Mouse (Mus musculus) adrenal gland, postnatal 36 days (tissue): ENCODE results near the gene Paqr8. TPM values are rescaled to one million over a fixed set of nuclear protein-coding genes. Genes with fewer than 3 reads are reported as not detected.

ENCODE experiments used
- DNase-seq, 2 experiments: peaks; one replicate each; pipeline ENCODE4 v3.0.0; 2021; ENCODE audit warnings: mixed read lengths in 1 of 2
- long read RNA-seq, 2 experiments: library from polyadenylated mRNA; stranded (forward); transcript quantifications; one replicate each; pipeline ENCODE4 v2.0.0; 2021; ENCODE audit warnings: borderline sequencing depth in 2 of 2
- total RNA-seq, 2 experiments: library from RNA; stranded (reverse); gene quantifications; 2 replicates each; pipeline ENCODE4 v1.2.3; 2021

Gene Paqr8
- total RNA-seq = 10 to 100 TPM; 45.1 to 62.9 TPM
- long read RNA-seq, experiment 1, full-length matches to known transcripts = 7 of 15 reads
- long read RNA-seq, experiment 1, partial matches to known transcripts = 2 of 15 reads
- long read RNA-seq, experiment 1, other reads (novel, unspliced or antisense) = 6 of 15 reads
- long read RNA-seq, experiment 2, full-length matches to known transcripts = 2 of 7 reads
- long read RNA-seq, experiment 2, partial matches to known transcripts = 0 of 7 reads
- long read RNA-seq, experiment 2, other reads (novel, unspliced or antisense) = 5 of 7 reads

DNA sequence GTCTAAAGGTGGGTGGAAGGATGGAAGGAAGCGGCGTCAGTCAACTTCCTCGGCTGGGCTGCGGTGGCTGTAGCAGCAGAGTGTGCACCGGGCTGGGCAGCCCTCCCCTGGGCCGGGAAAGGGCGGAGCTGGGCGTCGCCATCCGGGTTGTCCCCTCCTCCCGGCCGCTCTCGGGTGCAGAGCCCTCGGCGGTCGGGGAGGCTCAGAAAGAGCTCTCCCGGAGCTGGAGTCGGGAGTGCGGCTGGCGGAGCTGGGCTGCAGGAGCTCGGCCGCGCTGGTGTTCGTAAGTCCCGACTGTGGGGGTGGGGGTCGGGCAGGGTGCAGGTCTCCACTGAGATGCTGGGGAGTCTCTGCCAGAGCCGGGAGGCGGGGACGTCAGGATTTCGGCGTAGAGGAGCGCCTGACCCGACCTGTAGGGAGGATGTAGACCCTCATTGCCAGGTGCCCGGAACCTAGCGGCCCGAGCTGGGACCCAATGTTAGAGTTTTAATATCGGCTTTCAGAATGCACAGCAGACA lies at the start of gene Paqr8:
Gene Paqr8, plus strand, starts transcription at position 203 of the 518 bp plus-strand sequence.
- DNase-seq = peak; percentile 96 to 97

DNA sequence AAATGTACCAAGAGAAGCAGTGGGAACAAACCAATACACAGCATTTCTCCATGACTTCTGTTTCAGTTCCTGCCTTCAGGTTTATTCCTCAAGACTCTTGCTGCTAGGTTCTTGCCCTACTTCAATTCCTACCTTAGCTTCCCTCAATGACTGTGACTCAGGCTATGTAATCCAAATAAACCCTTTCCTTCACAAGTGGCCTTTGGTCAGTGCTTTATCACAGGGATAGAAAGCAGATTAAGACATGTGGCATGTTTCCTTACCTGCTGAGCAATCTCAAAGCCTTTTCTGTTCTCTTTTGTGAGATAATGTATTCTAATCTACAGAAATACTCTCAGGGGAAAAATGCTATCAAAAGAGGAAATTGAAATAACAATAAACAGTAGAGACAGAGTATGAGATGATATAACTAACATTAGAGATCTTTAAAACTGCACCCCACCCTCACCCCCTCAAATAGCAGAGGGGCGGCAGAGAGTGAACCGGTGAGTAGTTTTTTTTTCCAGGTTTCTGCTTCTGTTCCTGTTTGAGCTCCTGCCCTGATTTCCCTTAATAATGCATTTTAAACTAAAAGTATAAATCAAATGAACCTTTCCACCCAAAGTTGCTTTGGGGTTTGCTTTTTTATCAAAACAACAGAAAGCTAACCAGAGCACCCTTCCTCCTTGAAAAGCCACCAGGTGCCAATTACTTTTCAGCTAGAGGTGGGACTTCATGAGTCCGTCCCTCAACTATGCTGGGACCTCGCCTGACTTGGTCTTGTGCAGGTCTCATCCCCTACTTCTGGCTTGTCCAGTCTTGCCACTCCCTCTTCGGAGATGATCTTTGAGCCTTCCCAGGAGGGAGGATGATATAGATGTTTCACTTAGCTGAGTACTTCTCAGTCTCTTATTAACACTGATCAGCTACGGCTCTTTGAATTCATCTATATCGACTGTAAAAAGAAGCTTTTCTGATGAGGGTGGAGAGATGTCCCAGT lies 33.2 kb upstream of the Paqr8 start:
- no peak for DNase-seq

DNA sequence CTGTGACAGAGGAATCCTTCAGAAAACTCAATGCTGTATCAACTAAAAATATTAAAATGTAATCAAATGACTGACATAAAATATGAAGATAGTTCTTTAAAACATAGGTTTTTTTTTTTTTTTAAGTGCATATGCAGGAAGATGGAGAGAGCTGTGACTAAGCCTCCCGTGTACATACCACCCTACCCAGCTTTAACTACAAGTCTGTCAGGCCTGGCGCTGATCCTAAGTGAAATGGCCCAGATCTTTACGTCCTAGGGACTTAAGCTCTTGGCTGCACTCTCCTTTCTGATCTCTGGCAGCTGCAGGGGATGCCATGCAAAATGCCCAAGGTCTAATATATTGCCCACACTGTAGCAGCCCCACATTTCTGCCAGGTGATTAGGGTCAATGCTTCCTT lies 29.6 kb upstream of the Paqr8 start:
- no peak for DNase-seq

DNA sequence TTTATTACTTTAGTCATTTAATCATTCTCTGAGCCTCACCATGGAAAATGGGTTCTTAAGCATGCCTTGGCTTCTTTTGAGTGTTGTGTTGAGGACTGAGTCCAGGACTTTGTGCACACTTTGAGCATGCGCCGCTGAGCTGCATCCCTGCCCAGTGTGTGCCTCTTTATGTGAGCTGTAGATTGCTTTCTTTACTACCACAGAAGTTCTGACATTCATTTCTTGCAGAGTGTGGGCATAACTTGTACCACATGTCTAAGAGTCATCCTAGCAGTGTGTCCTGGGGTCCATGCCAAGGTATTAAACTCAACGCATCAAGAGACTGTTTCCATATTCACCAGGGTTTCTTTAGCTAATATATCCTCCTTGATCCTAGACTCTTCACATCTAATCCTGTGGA lies 28.5 kb upstream of the Paqr8 start:
- DNase-seq = no peak

DNA sequence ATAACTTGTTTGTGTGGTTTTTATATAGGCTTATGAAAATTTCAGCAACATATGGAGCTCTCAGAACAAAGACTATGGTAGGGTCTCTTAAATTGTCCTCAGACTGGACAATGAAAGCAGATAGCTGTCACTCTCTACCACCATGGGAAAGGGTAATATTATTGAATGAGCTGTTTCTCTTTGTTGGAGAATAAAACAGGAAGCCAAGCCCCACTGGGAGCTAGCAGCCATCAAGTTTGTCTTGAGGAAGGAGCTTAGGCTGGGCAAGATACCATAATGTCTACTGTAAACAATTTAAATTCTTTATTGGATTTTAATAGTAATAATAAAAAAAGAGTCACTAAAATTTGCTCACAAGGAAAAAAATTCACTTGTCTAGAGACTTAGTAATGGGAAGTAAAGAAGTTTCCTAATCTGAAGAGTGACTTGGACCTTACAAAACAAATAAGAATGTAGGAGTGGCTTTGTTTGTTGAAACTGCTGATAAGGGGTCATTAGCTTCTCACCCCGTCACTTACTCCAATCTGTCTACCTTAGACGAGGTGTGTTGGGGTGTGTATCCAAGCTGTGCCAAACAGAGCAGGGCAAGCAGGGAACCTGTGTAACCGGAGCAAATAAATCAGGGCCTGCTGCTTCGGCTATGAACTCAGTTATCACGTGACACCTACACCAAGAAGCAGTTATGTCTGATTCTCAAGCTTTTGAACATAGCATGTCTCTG lies 26.8 kb upstream of the Paqr8 start:
- no peak for DNase-seq

DNA sequence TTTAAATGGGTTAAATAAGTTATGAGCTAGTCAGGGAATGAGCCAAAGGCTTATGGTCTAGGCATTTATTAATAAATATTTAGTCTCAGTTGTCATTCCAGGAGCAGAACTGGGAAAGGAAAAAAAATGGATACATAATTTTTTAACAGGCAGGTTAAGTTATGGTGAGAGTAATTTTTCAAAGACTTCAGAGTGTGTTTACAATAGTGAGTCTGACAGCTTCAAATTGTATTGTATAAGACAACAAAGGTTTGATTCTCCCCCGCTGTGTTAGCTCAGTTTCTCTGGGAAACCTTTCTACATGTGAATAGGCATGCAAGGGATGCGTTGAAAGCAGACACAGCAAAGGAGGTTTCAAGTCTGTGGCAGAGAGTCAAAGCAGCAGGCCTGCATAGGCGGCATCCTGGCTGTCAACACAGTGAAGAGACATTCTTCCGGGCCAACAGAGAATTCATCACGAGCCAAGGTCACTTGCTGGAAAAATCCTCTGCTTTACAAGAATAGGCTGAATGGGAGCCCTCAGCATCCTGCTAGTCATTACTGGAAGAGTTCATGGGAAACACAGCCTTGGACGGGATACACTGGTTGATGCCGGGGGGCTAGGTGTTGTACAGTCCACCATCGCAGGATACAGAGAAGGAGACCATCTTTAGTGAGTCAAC lies 23.0 kb upstream of the Paqr8 start:
- DNase-seq = peak; percentile 34 to 61

DNA sequence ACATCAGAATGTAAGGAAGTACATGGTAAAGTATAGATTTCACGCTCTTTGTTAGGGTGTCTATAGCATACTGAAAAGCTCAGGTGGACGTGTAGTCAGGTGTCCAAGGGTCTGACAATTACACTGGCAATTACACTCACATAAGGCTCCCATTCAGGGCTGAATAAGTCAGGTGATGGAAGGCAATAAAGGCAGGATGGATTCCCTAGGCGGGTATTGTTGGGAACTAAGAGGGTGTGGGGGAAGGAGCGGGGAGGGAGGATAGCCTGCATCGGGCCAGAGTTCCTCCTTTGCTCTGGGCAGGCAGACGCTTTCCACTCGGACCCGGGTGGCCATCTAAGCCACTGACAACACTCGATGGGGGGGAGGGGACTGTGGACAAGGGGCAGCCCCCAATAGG lies 22.4 kb upstream of the Paqr8 start:
- DNase-seq = no peak

DNA sequence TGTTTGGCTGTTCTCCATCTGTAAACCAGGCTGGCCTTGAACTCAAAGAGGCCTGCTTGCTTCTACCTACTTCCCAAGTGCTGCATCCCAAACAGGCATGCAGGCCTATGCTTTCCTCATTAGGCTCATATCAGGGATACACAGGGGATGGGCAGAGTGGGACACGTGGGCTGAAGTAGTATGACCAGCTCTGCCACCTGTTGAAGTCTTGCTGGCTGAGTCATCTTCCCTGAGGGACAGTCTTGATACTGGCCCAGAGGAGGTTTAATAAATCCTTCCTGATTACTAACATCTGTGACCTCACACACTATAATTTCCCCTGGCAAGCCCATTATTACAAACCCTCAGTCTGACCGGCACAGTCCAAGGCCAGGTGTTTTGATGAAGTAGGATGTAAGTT lies 19.5 kb upstream of the Paqr8 start:
- DNase-seq = peak in 1 of 2 experiments; percentile 19

DNA sequence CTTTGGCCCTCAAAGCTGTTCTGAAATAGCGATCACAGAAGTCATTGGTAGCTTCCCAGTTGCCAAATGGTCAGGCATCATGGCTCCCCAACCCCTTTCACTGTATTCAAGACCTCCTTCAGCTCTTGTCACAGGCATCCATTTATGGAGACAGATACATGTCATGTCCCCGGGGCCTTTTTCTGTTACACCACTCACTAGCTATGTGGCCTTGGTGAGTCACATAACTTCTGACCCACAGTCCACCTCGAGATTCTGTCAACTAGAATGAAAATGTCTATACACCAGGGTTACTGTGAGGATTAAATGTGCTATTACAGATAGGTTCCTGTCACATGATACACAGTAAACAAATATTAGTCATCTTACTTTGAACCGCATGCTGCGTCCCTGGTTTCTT lies 17.9 kb upstream of the Paqr8 start:
- DNase-seq = peak; percentile 47 to 48

DNA sequence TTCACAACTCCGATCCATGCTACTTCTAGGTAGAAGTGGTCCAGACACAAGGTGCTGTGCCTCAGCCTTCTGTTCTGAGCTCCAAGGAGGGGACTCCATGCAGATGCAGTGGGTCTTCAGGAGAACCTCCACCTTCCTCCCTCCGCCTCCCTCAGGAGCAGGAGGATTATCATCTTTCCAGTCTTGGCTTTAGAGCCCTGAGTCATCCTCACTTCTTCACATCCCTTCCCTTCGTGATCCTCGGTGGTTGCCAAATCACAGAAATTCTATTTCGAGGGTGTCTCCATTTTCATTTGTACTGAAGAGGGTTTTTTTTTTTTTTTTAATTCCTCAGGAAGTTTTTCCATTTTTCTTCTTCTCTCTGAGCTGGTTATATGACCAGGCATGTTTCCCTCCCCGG lies 16.3 kb upstream of the Paqr8 start:
- DNase-seq = no peak

DNA sequence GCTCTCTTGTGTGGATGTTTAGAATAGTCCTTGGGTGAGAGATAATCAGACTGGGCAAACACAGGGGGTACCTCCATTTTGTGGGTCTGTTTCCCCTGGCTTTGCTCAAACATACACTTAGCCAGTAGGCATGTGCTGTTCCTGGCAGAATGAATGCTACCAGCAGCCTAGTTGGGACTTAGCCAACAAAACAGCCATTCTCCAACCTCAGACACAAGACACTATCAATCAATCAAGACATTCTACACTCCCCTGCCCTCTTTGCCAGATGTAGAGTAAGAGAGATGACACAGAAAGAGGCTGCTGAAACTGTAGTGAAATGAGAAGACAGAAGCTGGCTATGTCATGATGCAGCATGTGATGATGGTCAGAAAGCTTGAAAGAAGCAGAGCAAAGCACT lies 13.1 kb upstream of the Paqr8 start:
- DNase-seq = no peak

DNA sequence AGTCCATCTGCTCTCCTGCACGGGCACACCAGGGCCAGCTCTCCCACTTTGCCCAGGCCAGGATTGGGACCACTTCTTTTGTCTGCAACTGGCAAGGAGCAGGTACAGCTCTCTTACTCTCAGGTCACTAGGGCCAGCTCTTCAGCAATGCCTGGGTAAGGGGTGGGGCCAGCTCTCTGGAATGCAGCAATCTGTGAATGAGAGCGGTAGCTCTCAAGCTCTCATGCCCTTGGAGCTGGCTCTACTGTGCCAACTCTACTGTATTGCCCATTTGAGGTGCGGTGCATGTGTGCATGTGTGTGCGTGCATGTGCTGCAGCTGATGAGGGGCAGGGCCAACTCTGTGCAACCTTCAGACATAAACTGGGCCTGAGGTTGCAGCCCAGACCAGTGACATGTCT lies 11.0 kb upstream of the Paqr8 start:
- no peak for DNase-seq

DNA sequence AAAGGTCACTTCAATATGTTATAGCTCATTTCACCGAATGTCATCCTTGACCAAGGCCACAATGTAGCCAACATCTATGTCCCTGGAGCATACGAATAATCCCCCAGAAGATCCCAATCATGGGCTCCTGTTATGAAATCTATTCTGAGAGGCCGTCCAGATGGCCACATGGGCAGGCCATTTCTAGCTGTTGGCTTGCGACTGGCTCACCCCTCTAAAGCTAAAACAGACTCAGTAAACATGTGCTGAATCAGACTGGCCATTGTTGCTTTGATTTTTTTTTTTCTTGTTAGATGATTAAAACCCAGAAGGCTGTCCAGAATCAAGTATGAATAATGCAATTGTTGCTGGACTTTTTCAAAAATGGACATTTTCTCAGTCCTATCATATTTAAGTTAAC lies 7.3 kb upstream of the Paqr8 start:
- DNase-seq = no peak

DNA sequence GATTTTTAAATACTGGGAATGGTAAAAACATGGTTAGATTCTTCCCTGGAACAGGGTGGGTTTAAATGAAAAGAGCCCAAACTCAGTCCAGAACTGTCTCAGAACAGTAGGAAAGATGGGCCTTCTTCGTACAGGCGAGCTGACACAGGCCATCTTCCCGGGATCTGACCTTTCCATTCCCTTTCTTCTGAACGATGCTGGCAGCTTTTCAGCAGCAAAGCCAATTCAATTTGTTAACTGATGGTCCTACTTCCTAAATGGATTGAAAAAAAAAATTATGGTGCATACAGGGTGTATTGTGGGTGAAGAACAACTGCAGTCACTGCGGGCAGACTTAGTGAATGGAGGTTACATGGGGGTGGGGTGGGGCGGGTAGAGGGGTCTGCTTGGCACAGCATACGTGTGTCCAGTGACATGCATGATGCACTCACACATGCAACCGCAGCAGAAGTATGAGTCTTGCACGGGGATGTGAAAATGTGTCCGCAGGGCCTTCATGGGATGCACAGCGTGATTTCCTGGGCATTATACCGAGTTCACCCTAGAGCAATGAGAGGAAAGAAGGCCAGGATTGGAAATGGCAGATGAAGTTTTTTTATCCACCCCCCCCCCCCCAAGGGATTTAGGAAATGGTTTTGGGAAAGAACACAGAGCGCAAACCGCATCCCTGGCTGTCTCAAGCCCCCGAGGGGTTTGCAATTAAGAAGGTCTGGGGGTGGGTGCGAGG lies 566 bp upstream of the Paqr8 start:
- peak in 1 of 2 experiments; percentile 45 for DNase-seq

DNA sequence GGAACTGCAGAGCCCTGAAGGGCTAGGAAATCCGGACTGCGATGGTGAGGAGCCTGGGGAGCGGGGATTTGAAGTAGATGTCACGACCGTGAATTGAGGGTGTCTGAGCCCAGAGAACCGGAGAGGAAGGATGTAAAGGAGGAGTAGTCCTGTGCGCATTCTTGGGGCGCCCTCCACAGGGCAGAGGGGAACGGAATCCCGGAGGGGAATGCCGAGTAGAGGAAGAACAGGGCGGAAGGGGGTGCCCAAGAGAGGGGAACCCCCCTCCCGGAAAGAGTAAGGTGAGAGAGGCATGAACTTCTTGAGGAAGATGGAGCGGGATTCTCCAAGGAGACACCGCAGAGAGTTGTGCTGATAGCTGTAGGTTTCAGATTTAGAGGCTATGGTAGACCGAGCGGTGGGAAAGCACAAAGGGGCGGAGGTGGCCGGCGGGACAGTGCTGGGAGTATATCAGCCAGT lies 564 bp downstream of the Paqr8 start:
- peak; percentile 86 to 89 for DNase-seq

DNA sequence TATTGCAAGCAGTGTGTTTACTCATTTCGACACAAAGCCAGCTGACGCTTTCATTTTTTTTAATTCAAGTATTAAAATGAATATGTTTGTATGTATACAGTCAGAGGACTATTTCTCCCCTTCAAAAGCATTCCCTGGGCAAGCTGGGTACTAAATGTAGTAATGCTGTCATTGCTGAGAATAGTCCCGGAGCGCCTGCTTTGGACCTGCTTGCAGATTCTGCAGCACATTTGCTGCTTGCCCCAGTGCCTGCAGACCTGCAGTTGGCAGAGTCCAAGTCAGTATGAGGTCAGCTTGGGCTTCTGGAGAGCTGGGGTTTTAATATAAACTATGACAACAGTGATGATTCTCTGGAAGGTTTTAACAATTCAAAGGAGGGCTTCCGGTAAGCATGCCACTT lies 2.7 kb downstream of the Paqr8 start:
- DNase-seq = no peak

DNA sequence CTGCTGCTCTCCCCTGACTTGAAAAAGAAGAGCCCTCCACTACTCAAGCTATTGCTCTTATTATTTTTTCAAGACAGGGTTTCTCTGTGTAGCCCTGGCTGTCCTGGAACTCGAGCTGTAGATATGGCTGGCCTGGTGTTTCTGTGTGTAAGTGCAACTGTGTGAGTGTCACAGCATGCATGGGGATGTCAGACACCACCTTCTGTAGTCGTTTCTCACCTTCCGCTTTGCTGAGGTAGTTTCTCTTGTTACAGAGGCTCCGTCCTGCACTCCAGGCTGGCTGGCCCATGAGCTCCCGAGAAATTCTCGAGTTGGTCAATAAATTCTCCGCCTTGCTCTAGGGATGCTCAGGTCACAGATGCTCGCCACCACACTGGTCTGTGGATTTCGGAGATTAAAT lies 8.0 kb downstream of the Paqr8 start:
- DNase-seq = no peak

DNA sequence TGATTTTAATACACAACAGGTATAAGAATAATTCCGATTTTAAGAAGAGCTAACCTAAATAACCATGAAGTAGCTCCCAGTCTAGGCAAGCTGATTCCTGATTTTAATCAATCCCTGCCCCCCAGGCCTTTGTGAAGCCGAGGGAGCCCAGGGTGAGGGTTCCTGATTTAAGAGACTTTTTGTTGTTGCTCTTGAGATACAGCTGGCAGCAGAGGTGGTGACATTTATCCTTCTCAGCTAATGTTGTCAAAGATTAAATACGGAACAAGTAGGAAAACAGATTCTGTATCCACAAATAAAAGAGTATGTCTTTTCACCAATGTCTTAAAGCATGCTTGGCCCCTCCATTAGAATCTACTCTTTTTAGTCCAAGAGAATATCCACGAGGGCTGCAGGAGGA lies 9.9 kb downstream of the Paqr8 start:
- DNase-seq = no peak

DNA sequence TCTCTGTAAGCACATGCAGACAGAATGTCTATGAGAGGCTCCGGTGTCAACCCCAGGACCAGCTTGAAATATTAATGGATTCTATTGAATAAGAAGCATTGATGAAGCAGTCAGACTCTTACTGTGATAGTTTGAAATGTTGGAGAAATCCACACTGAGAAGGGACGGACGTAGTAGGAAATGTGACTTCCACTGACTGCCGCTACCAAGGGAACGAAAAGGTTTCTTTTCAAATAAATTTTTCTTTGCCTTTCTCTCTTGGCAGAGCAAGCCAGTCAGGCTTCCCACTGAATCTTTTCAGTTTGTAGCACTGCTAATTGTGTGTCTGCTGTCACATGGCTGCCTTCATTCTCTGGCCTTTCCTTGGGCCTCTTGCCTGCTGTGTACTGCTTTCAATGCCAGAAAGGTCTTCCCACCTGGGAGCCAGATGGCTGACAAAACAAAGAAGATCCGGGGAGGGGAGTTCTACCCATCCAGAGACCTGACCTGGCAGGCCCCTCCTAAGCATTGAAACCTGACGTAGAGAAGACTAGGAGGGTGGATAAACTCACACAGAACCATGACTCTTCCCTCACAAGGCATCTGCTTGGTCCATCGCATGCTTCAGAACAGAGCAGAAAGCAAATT lies 15.2 kb downstream of the Paqr8 start:
- no peak for DNase-seq

DNA sequence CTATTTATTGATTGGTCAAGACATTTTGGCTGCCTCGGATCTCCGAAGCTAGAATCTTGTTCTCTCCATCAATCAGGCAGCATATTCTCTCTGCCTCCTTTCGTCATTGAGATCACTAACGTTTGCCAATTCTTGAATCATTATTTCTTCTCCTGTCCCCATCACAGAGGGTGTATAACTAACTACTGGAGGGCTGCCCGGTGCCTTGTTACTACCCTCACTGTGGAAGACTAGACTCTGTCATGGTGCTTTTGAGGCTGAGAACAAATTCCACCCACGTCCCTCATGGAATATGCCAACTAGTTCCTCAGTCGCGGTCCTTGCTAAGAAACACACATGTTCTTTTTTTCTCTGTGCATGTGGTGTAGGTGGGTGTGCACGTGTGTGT lies 15.7 kb downstream of the Paqr8 start:
- no peak for DNase-seq

DNA sequence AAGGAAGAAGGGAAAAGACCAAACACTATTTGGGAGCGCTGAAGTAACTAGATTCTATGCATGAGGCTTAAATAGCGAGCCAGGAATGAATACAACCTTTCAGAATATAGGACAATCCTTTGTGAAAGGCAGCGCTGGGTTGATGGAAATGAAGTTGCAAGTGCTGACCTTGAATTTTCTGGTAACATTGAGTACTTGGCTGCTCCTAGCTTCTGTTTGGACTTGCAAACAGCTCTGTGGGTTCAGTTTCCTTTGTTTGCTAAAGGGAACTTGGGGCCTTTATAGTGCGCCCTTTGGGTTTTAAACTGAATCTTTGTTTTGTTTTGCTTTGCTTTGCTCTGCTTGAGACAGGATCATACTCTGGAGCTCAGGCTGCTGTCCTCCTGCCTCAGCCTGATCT lies 18.1 kb downstream of the Paqr8 start:
- DNase-seq = no peak
